Mouse (Mus musculus) fibroblast of lung, adult 2 months (primary cell): Measurements from ENCODE around the gene Sh3pxd2a.

Source experiments
- DNase-seq: peaks from one replicate; pipeline ENCODE4 v3.0.0-alpha.2; 2011; ENCODE audit warnings: low read depth

Gene Sh3pxd2a

GRCm38 (mm10) chr19:47489233-47489632 lies 25.0 kb upstream of the Sh3pxd2a start:
- no peak for DNase-seq

DNA sequence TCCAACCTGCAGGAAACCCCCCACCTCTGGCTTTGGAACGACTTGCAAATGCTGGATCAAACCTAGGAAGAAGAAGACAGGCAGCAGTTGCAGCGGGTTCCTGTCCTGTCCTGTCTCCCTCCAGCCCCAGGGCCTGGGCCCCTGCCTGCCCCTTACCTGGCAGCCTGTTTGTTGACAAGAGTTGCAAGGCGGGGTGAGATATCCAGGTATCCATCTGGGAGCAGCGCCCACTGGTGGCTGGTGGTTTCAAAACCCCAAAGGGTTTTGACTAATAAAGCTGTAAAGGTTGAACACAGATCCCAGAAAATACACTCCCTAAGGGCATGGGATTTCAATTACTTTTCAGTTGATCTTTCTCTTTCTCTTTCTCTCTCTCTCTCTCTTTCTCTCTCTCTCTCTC lies 24.0 kb upstream of the Sh3pxd2a start:
- DNase-seq: no peak

GRCm38 (mm10) chr19:47487572-47487971 lies 23.4 kb upstream of the Sh3pxd2a start:
- DNase-seq: no peak

DNA sequence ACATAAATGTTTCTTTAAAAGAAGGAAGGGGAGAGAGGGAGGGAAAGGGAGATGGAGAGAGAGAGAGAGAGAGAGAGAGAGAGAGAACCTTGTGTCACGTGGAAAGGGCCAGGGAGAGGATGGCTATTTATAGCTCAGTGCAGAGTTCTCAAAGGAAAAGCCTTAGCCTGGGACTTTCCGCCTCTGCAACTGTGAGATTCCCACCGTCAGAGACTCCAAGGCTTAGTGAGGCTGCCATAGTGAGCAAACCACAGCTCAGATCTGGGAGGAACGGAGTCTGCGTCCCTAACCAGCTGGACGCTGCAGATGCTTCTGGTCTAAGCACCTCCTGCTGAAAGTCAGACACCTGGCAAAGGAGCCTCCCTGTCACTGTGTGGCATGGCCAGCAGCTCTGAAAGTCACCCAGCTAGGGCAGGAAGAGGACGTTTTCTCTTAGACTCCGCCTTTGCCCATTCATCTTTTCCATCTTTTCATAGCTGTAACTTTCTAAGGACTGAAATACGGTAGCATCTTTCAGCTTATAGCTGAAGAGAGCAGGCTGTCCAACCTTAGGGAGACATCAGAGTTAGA lies 21.9 kb upstream of the Sh3pxd2a start:
- DNase-seq: peak; percentile 78

- no peak for DNase-seq
These were observed 19.9 kb upstream of the Sh3pxd2a start for GRCm38 (mm10) chr19:47484110-47484509.

- DNase-seq: no peak
These were observed 19.1 kb upstream of the Sh3pxd2a start for GRCm38 (mm10) chr19:47483346-47483745.

DNA sequence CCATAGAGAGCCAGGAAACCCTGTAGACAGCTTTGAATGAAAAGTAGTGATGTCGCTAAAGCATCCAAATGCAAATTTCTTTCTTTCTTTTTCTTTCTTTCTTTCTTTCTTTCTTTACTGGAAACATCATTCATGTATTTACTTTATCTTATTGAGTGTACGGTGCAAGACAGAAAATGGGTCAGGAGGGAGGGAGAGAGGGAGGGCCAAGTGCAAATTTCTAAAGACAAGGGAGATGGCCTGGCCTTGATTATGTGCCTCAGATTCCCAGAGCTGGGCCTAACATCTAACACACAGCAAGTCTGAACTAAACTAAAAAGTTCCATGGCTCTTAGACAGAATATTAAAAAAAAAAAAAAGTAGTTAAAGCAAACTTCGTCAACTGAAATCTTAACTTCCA lies 9.3 kb upstream of the Sh3pxd2a start:
- no peak for DNase-seq

GRCm38 (mm10) chr19:47472881-47473400 lies 8.7 kb upstream of the Sh3pxd2a start:
- no peak for DNase-seq

DNA sequence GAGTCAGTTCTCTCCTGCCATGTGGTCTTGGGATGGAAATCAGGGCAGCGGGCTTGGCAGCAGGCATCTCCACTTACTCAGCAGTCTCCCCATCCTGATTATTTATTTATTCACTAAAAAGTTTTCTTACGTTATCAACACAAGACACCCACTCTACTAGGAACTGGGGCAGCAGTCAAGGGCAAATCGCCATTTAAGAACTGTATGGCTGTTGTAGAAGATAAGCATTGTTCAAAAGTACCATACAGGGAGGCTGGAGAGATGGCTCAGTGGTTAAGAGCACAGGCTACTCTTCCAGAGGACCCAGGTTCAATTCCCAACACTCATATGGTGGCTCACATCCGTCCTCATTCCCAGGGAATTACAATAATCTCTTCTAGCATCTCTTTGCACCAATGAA lies 7.6 kb upstream of the Sh3pxd2a start:
- DNase-seq: no peak

DNA sequence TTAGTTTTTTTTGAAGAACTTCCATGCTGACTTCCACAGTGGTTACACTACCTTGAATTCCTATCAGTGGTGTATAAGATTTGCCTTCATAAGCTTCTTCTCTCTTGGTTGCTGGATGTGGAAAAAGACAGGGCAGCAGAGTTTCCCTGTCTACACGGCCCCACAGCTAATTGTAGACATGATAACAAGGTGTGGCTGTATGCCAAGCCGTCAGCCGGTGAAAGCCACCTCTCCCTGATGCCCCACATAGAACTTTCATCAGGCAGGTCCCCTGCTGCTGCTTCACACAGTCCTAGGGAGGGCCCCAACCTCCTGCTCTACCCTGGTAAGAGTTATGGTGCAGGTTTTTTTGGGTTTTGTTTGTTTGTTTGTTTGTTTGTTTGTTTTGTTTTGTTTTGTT lies 4.5 kb upstream of the Sh3pxd2a start:
- DNase-seq: no peak

GRCm38 (mm10) chr19:47466775-47467174 lies 2.6 kb upstream of the Sh3pxd2a start:
- no peak for DNase-seq

DNA sequence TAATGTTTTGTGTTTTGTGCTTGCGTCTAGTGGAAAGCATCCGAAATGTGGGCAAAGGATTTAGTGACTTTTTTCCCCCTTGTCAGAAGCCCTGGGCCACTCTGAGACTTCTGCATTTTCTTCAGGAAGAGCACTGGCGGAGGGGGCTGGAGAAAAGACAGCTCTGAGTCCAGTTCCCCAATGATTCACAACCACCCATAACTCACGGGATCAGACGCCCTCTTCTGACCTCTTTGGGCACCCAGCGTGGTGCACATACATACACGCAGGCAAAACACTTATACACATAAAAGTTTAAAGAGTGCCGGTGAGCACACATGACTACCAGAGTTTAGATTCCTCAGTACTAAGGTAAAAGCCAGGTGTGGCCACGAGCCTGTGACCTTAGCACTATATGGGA lies 1.3 kb upstream of the Sh3pxd2a start:
- no peak for DNase-seq

- DNase-seq: no peak
These were observed 431 bp downstream of the Sh3pxd2a start for GRCm38 (mm10) chr19:47463636-47464303.

GRCm38 (mm10) chr19:47463206-47463605 lies 995 bp downstream of the Sh3pxd2a start:
- no peak for DNase-seq

GRCm38 (mm10) chr19:47462725-47463124 lies 1.5 kb downstream of the Sh3pxd2a start:
- DNase-seq: no peak

DNA sequence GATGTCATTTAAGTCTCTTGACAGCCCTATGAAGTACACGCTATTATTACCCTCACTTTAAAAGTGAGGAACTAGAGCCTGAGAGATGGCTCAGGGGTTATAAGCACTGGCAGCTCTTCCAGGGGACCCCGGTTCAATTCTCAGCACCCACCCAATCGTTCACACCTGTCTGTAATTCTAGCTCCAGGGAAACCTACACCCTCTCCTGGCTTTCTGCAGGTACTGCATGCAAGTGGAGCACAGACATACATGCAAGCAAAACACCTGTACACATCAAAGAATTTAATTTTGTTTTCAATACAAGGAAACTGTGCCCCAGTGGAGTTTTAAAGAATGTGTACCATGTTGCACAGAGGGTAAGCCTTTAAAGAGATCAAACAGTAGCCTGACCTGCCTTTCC lies 2.4 kb downstream of the Sh3pxd2a start:
- DNase-seq: no peak

- DNase-seq: no peak
These were observed 2.8 kb downstream of the Sh3pxd2a start for GRCm38 (mm10) chr19:47461386-47461785.

- no peak for DNase-seq
These were observed 3.9 kb downstream of the Sh3pxd2a start for GRCm38 (mm10) chr19:47460120-47460960.

- no peak for DNase-seq
These were observed 5.0 kb downstream of the Sh3pxd2a start for GRCm38 (mm10) chr19:47459214-47459613.

GRCm38 (mm10) chr19:47458504-47459161 lies 5.6 kb downstream of the Sh3pxd2a start:
- peak; percentile 73 for DNase-seq

DNA sequence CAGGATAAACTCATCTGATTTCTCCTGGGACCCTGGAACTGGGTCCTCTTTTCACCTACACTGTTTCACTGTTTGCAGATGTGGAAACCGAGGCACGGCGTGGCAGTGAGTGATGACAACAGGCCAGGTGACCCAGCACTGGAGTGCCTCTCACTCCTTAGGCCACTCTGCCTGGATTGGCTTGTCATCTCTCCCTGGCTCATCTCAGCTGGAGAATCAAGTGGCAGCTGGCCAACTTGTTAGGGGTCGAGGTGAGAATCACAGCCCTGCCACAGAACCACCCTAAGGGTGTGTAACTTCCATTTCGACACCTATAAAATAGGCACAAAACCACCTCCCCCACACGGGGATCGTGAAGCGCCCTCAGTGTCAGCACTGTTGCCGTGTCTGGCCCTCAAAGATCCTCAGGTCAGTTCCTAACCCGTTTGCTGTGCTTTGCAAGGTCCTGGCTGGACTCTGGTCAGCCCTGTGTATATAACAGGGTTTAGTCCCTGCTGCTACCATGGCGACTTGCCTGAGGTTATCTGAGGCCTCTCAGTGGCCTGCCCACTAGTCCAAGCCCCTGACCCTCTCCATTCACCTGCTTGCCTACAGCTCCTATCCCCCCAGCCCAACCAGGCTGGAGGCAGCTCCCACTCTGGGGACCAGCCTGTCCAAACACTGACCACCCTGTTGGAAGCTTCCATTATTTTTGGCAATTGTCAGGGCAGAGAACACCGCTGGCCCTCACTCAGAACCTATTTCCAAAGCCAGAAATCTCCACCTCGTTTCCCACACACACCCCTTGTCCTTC lies 6.3 kb downstream of the Sh3pxd2a start:
- DNase-seq: no peak

DNA sequence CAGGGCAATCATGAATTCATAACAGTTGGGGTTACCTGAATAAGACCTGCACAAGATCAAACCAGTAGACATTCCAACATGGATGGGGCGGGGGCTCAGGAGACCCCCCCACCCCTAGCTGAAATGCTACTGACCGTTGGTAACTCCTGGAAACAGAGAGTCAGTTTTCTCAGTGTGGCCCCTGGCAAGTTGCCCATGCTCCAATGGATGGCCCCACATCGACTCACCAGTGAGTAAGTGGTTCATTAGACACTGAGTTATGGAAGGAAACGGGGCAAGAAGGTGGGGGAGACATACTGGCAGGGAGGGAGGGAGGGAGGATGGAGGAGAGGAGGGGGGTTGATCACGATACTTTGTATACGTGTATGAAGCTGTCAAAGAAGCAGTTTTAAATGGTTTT lies 8.2 kb downstream of the Sh3pxd2a start:
- no peak for DNase-seq
